Mouse (Mus musculus): Measurements from ENCODE around the gene Cpxm2.

Gene Cpxm2

GRCm38 (mm10) chr7:132145227-132145800, 9.2 kb downstream of the Cpxm2 start:
- DNase-seq (ENCODE audit: low spot score): no peak

DNA sequence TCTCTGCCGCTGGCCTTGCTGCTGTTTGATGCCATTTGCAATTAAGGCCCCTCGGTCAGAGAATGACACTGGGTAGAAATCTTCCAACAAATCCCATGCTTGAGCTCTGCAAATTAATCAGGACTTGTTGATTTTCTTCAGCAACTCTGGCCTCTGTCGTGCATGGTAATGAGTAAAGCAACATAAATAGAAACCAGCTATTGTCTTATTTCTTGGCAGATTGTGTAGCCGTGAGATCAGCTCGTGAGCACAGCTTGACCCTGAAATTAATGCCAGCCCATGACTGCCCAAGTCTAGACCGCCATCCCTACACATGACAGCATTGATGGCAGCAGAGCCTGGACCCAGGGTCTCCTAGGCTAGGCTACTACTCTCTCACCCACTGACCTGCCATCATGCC, 25.9 kb downstream of the Cpxm2 start:
- DNase-seq (ENCODE audit: low spot score): no peak

GRCm38 (mm10) chr7:132124948-132125347, 29.6 kb downstream of the Cpxm2 start:
- DNase-seq (ENCODE audit: low spot score): no peak

DNA sequence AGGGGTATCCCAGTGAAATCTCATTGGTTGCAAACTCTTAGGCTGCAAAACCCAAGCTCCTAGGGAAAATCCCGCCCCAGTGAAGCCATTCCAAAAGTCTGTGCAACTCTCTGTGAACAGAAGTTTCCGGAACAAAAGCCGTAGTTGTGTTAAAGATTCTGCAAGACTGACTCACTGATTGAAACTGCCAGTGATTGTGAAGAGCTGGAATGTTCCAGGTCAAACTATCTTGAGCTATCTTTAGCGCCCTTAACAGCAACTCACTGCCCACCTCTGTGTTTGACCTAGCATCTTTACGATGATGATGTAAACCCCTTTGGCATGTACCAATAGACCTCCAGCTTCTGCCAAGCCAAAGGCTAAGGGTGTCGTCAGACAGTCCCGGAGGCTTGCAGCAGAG, 31.3 kb downstream of the Cpxm2 start:
- no peak for DNase-seq (ENCODE audit: low spot score)

DNA sequence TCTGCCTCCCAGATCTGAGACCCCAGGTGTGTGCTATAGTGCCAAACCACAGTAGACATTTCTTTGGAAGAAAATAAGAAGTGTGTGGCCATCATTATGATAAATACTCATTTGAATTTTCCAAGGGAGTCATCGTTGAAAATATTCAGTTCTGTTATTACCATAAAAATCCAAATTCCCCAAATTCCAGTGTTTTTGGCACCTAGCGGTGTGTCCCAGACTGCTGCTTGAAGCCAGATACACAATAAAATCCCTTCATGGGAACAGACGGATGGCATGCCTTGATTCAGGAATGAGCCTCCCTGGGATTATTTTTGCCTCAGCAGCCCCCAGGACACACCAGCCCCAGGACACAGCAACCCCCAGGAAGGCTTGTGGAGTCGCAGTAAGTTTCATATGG, 34.7 kb downstream of the Cpxm2 start:
- no peak for DNase-seq (ENCODE audit: low spot score)

- no peak for DNase-seq (ENCODE audit: low spot score)
Measured at GRCm38 (mm10) chr7:132111770-132112169, 42.8 kb downstream of the Cpxm2 start.

DNA sequence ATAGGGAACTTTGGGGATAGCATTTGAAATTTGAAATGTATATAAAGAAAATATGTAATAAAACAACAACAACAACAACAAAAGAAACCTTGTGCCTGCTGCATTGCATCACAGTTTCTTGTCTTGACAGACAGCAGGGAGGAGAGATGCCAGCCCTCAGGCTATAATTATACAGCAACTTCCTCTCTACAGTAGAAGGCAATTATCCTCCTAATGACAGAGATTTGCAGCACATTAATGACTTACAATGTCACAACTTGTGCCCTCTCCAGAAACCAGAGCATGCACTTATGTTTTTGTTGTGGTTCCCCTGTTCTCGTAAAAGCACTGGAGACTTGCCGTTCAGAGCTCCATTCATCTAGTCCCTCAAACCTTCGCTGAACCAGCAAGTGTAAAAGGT, 44.2 kb downstream of the Cpxm2 start:
- no peak for DNase-seq (ENCODE audit: low spot score)

GRCm38 (mm10) chr7:132106891-132107290, 47.6 kb downstream of the Cpxm2 start:
- DNase-seq (ENCODE audit: low spot score): no peak

DNA sequence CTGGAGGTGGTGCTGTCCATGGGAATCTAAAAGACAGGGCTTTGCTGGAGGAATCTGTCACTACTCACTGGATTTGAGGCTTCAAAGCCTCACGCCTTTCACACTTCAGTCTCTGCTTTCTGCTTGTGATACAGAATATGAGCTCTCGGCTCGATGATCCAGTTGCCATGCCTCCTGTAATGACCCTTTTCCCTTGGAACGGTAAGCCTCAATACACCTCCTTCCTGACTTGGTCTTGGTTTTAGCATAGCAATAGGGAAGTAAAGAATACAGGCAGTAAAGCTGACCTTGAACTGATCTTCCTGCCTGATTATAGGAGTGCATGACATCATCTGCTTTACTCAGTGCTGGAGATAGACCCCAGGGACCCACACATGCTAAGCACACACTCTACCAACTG, 49.2 kb downstream of the Cpxm2 start:
- no peak for DNase-seq (ENCODE audit: low spot score)

DNA sequence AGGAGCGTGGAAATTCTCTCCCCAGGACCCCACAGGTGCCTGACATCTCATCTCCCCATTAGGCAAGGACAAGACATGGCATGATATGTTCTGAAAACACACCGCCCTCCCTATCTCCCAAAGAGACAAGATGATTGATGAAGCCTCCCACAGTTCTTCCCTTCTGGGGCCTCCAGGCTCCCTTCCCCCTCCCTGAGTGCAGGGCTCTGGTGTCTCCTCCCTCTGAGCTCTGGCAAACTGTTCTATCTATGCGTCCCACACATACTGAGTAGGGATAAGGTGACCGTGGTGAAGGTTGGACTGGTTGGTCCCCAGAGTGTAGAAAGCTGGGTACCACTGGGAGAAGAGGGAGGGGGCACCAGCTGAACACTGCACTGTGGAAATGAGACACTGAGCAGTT, 56.1 kb downstream of the Cpxm2 start:
- no peak for DNase-seq (ENCODE audit: low spot score)

DNA sequence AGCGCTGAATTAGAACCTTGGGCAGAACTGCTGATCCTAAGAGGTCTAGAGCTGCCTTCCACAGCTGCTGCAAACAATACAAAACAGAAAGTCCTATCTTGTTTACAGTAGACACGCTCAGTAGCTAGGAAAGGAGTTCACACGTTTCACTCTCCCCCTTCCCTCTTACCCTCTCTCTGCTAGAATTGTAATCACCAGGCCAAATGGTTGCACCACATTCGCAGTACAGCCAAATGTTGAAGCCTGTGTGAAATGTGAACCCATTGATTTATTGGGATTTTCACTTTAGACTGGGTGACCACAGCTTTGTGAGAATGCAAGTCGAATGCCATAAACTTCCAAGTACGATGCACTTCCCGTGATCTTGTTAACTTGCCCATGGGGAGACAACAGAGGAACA, 59.9 kb downstream of the Cpxm2 start:
- no peak for DNase-seq (ENCODE audit: low spot score)

- DNase-seq (ENCODE audit: low spot score): no peak
Measured at GRCm38 (mm10) chr7:132091551-132091950, 63.0 kb downstream of the Cpxm2 start.

DNA sequence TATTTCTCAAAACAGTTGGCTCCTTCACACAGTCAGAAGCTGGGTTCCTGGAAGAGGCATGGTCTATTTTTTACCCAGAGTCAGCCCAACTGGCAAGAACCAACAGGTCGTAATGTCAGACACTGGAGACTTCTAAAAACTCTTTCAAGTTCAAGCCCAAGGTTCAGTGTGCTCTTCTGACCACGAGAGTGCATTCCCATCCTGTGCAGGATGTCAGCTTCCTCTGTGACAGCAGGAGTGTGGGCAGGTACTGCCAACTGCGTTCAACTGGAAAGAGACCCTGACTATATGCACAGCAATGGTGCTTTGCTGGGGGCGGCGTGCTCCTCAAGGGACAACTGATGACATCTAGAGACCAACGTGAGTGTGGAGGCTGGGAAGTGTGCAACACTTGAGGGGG, 65.9 kb downstream of the Cpxm2 start:
- no peak for DNase-seq (ENCODE audit: low spot score)

DNA sequence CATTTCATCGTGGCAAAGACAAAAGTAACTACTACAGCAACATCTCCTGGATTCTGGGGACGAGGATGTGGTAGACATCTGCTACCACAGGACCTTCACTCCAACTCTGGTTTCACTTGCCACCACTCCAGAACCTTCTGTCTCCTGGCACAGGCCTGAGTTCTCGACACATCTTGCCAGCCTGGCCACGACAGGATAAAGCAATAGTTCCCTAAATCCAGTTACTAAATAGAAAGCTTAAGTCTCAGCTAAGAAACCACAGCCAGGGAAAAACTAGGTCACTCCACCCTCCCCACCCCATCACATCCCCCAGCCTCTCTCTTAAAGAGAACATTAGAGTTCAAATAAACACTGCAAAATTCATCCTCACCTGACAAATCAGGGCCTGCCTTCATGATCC, 66.4 kb downstream of the Cpxm2 start:
- no peak for DNase-seq (ENCODE audit: low spot score)

DNA sequence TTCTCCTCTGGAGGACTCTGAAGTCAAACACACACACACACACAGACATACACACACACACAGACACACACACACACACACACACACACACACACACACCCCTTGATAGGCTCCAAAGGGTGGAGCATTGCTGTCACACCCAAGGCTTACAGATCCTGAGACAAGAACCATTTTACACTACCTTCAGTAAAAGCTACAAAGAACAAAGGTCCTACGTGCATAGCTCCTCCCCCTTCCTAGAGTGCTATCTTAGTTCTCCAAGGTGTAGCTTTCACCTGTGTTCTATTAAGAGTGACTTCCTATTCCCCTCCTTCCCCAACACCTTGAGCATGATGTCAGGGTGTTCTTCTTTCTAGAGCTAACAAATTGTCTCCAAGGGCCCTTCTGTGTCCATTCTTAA, 78.7 kb downstream of the Cpxm2 start:
- DNase-seq (ENCODE audit: low spot score): no peak

GRCm38 (mm10) chr7:132074503-132074902, 80.0 kb downstream of the Cpxm2 start:
- no peak for DNase-seq (ENCODE audit: low spot score)

DNA sequence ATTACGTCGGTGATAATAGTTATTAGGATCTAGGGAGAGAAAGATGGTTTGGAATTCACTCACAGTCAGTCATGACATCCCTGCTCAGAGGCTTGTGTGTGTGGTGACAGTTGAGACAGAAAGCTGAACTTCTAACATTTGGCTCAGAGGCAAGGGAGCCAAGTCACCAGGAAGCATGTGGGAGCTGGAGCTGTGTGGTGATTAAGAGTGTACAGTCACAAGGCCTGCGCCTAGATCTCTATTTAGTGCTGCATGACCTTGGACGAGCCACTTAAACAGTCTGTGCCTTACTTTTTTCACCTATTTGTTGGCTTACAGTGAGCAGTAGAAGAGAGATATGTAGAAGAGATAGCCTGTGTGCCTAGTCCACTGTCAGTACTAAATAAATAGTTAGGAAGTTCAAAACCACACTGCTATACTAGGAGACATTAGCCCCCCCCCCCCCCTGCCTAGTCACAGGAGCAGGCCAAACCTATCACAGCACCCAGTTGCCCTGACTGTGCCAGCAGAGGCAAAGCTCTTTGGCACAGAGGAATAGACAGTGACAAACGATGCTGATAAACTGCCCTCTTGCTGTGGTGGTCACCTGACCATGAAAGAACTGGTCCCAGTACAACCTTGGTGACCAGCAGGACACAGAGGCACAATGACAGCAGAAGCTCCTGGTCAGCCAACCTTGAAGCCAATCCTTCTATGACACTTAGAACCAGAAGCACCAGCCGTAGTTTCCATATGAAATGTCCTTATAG, 83.5 kb downstream of the Cpxm2 start:
- DNase-seq (ENCODE audit: low spot score): no peak

- DNase-seq (ENCODE audit: low spot score): no peak
Measured at GRCm38 (mm10) chr7:132067951-132068350, 86.6 kb downstream of the Cpxm2 start.

- DNase-seq (ENCODE audit: low spot score): no peak
Measured at GRCm38 (mm10) chr7:132067511-132067910, 87.0 kb downstream of the Cpxm2 start.

- DNase-seq (ENCODE audit: low spot score): peak; percentile 45
Measured at GRCm38 (mm10) chr7:132060116-132060515, 94.4 kb downstream of the Cpxm2 start.

- no peak for DNase-seq (ENCODE audit: low spot score)
Measured at GRCm38 (mm10) chr7:132056565-132056964, 98.0 kb downstream of the Cpxm2 start.

DNA sequence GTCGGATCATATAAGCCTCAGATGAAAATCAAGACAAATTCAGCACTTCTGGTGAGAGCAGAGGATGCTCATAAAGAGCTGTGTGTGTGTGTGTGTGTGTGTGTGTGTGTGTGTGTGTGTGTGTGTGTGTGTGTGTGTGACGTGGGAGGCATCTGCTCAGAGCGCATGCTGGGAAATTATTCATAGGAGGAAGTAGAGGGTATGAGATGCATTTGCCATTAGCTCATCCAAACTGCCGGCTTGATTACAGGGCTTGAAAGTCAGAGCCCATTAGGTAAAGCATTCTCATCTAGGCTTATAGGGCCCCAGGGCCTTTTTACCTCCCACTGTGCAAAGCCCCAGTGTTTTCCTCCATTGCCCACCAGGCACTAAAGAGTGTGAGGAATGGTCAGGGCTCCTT, 107.9 kb downstream of the Cpxm2 start:
- no peak for DNase-seq (ENCODE audit: low spot score)

DNA sequence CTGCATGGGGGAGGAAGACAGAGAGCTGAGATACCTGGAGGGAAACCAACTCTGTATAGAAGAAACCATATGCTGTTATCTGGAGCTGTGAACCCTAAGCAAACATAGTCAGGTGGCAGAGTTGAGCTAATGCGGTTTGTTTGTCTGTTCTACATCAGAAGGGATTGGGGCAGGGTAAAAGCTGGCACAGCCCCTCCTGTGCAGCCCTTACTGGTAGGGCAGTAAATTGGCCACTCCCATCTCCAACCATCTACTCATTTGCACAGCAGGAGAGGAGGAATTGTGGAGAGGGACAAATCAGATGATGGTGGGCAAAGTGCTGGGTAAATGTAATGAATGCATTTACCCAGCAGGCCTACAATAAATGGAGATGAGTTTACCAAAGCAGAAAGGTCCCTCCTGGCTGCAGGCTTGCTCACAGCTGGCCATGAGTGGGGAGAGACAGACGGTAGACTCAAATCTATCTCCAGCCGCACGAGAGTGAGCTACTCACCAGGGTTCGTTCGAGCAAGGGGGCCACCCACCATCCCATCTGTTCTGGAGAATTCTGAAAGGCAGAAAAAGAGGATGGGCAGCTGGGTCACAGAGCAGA, 122.5 kb downstream of the Cpxm2 start:
- no peak for DNase-seq (ENCODE audit: low spot score)

DNA sequence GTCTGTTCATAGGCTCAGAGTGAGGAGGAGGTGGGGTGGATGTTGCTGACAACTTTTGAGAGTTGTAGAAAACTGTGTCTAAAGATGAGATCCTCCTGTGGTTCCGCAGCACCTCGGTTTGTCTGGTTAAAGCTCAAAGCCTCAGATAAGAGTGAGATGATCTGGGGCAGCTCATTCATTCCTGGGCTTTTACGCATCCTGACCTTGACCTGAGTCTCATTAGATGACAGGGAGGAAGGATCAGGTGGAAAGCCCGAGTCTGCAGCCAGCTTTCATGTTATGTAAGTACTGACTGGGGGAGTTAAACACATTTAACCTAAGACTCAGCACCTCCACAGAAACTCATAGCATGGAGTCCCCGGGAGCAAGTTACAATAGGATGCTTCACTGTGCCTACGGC, 127.9 kb downstream of the Cpxm2 start:
- no peak for DNase-seq (ENCODE audit: low spot score)
